Comparison of ENCODE assay signal across 20 mouse cellular contexts in genomic region chr4:141288152-141288551, GRCm38 (mm10). TPM values are rescaled to one million over a fixed set of nuclear protein-coding genes. Genes with fewer than 3 reads are reported as not detected.
DNase-seq lines count a peak whose midpoint lies in the region; ATAC-seq and TF ChIP-seq lines count a peak whose summit lies in the region.
"Had no signal": no experiment of that assay in that cellular context is flagged by ENCODE, and none has a peak within 500 bp of the region (broad histone marks: within the 10 kb centered on the region; RNA-seq: fewer than 3 reads in every experiment).

No protein-coding gene starts in this region.

- H3K4me1 ChIP-seq in hindbrain, embryonic 12.5 days, result peaks cover 46% of the 10 kb centered on the region
- 0 out of 2 replicates have a peak, but pooled peaks cover 4% of the 10 kb centered on the region for H3K4me1 ChIP-seq in hindbrain, postnatal 0 days (ENCODE audit: insufficient read depth, low read length)
- H3K4me1 ChIP-seq in midbrain, embryonic 16.5 days (ENCODE audit: control insufficient read depth, insufficient read depth, low read length), result peaks cover 17% of the 10 kb centered on the region
- H3K4me1 ChIP-seq in midbrain, embryonic 11.5 days (ENCODE audit: control insufficient read depth, insufficient read depth, low read length), result peaks cover 34% of the 10 kb centered on the region
- peaks cover 16% of the 10 kb centered on the region for H3K4me1 ChIP-seq in small intestine, adult 2 months (ENCODE audit: control insufficient read depth, insufficient read depth, insufficient read length, low read length)

- H3K27me3 ChIP-seq in hindbrain, embryonic 12.5 days, result peaks cover 84% of the 10 kb centered on the region
- H3K27me3 ChIP-seq in hindbrain, postnatal 0 days (ENCODE audit: insufficient read depth, low read length), result 0 out of 2 replicates have a peak, but pooled peaks cover 8% of the 10 kb centered on the region
- H3K27me3 ChIP-seq in midbrain, embryonic 16.5 days (ENCODE audit: control insufficient read depth, insufficient read depth, low read depth, low read length), result peaks cover 17% of the 10 kb centered on the region
- H3K27me3 ChIP-seq in midbrain, embryonic 11.5 days (ENCODE audit: control insufficient read depth, insufficient read depth, low read length), result peaks cover 42% of the 10 kb centered on the region
- H3K27me3 ChIP-seq in small intestine, adult 2 months (ENCODE audit: control insufficient read depth, insufficient read depth, low read length), result no peaks in the 10 kb centered on the region

- H3K27ac ChIP-seq in hindbrain, embryonic 12.5 days, result no peak overlapping the region
- H3K27ac ChIP-seq in hindbrain, postnatal 0 days, result no peak overlapping the region
- H3K27ac ChIP-seq in midbrain, embryonic 16.5 days (ENCODE audit: low read length), result no peak overlapping the region
- H3K27ac ChIP-seq in midbrain, embryonic 11.5 days (ENCODE audit: low read depth, low read length), result no peak overlapping the region
- peak overlapping the region; percentile 100 for H3K27ac ChIP-seq in small intestine, adult 2 months (ENCODE audit: insufficient read depth, low read depth, low read length)
- H3K27ac ChIP-seq: embryonic facial prominence, embryonic 13.5 days; forebrain, embryonic 15.5 days; heart, adult 2 months; limb, embryonic 12.5 days; liver, embryonic 12.5 days had no signal

- H3K4me2 ChIP-seq in hindbrain, embryonic 12.5 days (replicated peaks), result no peak overlapping the region
- H3K4me2 ChIP-seq in hindbrain, postnatal 0 days (ENCODE audit: low read depth, low read length), result no peak overlapping the region
- no peak overlapping the region for H3K4me2 ChIP-seq in midbrain, embryonic 16.5 days (ENCODE audit: low read length)
- no peak overlapping the region for H3K4me2 ChIP-seq in midbrain, embryonic 11.5 days
- H3K4me2 ChIP-seq: forebrain, embryonic 15.5 days had no signal

- no peak overlapping the region for H3K4me3 ChIP-seq in hindbrain, embryonic 12.5 days
- H3K4me3 ChIP-seq in hindbrain, postnatal 0 days (ENCODE audit: low read length), result no peak overlapping the region
- H3K4me3 ChIP-seq in midbrain, embryonic 16.5 days (ENCODE audit: low read depth, low read length), result no peak overlapping the region
- H3K4me3 ChIP-seq in midbrain, embryonic 11.5 days (ENCODE audit: low read depth, low read length), result no peak overlapping the region
- H3K4me3 ChIP-seq in small intestine, adult 2 months (ENCODE audit: low read depth, low read length), result no peak overlapping the region
- H3K4me3 ChIP-seq: embryonic facial prominence, embryonic 13.5 days; forebrain, embryonic 15.5 days; heart, adult 2 months; limb, embryonic 12.5 days had no signal

- H3K36me3 ChIP-seq in hindbrain, embryonic 12.5 days, result no peaks in the 10 kb centered on the region
- no peaks in the 10 kb centered on the region for H3K36me3 ChIP-seq in hindbrain, postnatal 0 days (ENCODE audit: insufficient read depth, low read length)
- H3K36me3 ChIP-seq in midbrain, embryonic 16.5 days (ENCODE audit: control insufficient read depth, insufficient read depth, low read length), result no peaks in the 10 kb centered on the region
- H3K36me3 ChIP-seq in midbrain, embryonic 11.5 days (ENCODE audit: control insufficient read depth, insufficient read depth, low read length), result no peaks in the 10 kb centered on the region
- no peaks in the 10 kb centered on the region for H3K36me3 ChIP-seq in small intestine, adult 2 months (ENCODE audit: control insufficient read depth, insufficient read depth, low read length)
- H3K36me3 ChIP-seq: embryonic facial prominence, embryonic 13.5 days; forebrain, embryonic 15.5 days; limb, embryonic 12.5 days; liver, embryonic 12.5 days had no signal

- ATAC-seq in hindbrain, embryonic 12.5 days (ENCODE audit: low FRiP score), result peak; percentile 47
- ATAC-seq in hindbrain, postnatal 0 days, result no peak
- ATAC-seq in midbrain, embryonic 16.5 days, result 0 out of 2 replicates have a peak, but pooled peaks have one; percentile 16
- no peak for ATAC-seq in midbrain, embryonic 11.5 days (ENCODE audit: low FRiP score)
- ATAC-seq: forebrain, embryonic 15.5 days had no signal

- no peak overlapping the region for H3K9ac ChIP-seq in hindbrain, embryonic 12.5 days
- no peak overlapping the region for H3K9ac ChIP-seq in hindbrain, postnatal 0 days (replicated peaks; ENCODE audit: low read length)
- H3K9ac ChIP-seq in midbrain, embryonic 16.5 days (ENCODE audit: low read depth, low read length), result no peak overlapping the region
- no peak overlapping the region for H3K9ac ChIP-seq in midbrain, embryonic 11.5 days (ENCODE audit: low read length)
- H3K9ac ChIP-seq: forebrain, embryonic 15.5 days; limb, embryonic 12.5 days; liver, embryonic 12.5 days had no signal

- TF ChIP-seq CTCF in hindbrain, postnatal 0 days (IDR thresholded peaks at IDR 0.05; ENCODE audit: low read depth), result no peak
- no peak for TF ChIP-seq CTCF in small intestine, adult 2 months (IDR thresholded peaks at IDR 0.05; ENCODE audit: extremely low read depth, insufficient read length, insufficient replicate concordance, low read depth, low read length)

- no peaks in the 10 kb centered on the region for H3K9me3 ChIP-seq in hindbrain, embryonic 12.5 days (replicated peaks)
- H3K9me3 ChIP-seq in hindbrain, postnatal 0 days (ENCODE audit: low read length), result no peaks in the 10 kb centered on the region
- no peaks in the 10 kb centered on the region for H3K9me3 ChIP-seq in midbrain, embryonic 16.5 days (replicated peaks; ENCODE audit: control insufficient read depth, low read length, poor library complexity, severe bottlenecking)
- no peaks in the 10 kb centered on the region for H3K9me3 ChIP-seq in midbrain, embryonic 11.5 days (ENCODE audit: control insufficient read depth, low read length)
- H3K9me3 ChIP-seq: embryonic facial prominence, embryonic 13.5 days; forebrain, embryonic 15.5 days; limb, embryonic 12.5 days; liver, embryonic 12.5 days had no signal

- DNase-seq in hindbrain, postnatal 0 days (ENCODE audit: low spot score), result no peak
- no peak for DNase-seq in midbrain, embryonic 11.5 days (ENCODE audit: low spot score, missing footprints)
- DNase-seq in R1 (ENCODE audit: low read depth, low spot score), result peak; percentile 69
- DNase-seq in adrenal gland, postnatal 4 days (ENCODE audit: low spot score in 2 of 2), result no peak
- DNase-seq: cerebellum, postnatal 10 days; gastrocnemius, postnatal 14 days; kidney, postnatal 4 days; lung, embryonic 14.5 days; spleen, adult 18-20 months; thymus, postnatal 36 days had no signal

- 27% methylated on average over 8 of the region's 8 CpGs for WGBS in hindbrain, embryonic 12.5 days
- 51% methylated on average over 8 of the region's 8 CpGs for WGBS in hindbrain, postnatal 0 days
- 36% methylated on average over 8 of the region's 8 CpGs for WGBS in midbrain, embryonic 16.5 days
- WGBS in midbrain, embryonic 11.5 days, result 48% methylated on average over 8 of the region's 8 CpGs
- 46% methylated on average over 8 of the region's 8 CpGs for WGBS in small intestine, adult 2 months

- TF ChIP-seq POLR2A in small intestine, adult 2 months (IDR thresholded peaks at IDR 0.05; ENCODE audit: low read depth, low read length), result no peak

RNA-seq across cellular contexts. Expression of gene Epha2, which starts 12.9 kb away (rescaled TPM):
- 2.7 and 3.2 TPM in 2 replicates for polyA plus RNA-seq in hindbrain, embryonic 12.5 days (2016; fragmentation: Nextera tagmentation; extraction: Ambion mirVana)
- 1.6 and 3.5 TPM in 2 replicates for total RNA-seq in hindbrain, postnatal 0 days (2014; rRNA removed)
- polyA plus RNA-seq in hindbrain, postnatal 0 days (2015; fragmentation: Nextera tagmentation; extraction: Ambion mirVana), result 0.44 and 0.46 TPM in 2 replicates
- 0.94 and 1.0 TPM in 2 replicates for polyA plus RNA-seq in midbrain, embryonic 16.5 days (2015; fragmentation: Nextera tagmentation; extraction: Ambion mirVana)
- 2.2 and 2.5 TPM in 2 replicates for polyA plus RNA-seq in midbrain, embryonic 11.5 days (2014; fragmentation: Nextera tagmentation; extraction: Ambion mirVana)
- 28.3 and 86.3 TPM in 2 replicates for polyA plus RNA-seq in small intestine, adult 2 months (2012; rRNA removed)
- 10 to 100 TPM; 19.0 to 21.5 TPM for total RNA-seq in adrenal gland, postnatal 4 days (2021)
- total RNA-seq: monocyte, adult 5-6 weeks had no signal

RNA-seq across cellular contexts. Expression of gene Arhgef19, which starts 48.9 kb away (rescaled TPM):
- polyA plus RNA-seq in hindbrain, embryonic 12.5 days (2016; fragmentation: Nextera tagmentation; extraction: Ambion mirVana), result 6.1 and 10.9 TPM in 2 replicates
- total RNA-seq in hindbrain, postnatal 0 days (2014; rRNA removed), result 1.2 and 2.3 TPM in 2 replicates
- polyA plus RNA-seq in hindbrain, postnatal 0 days (2015; fragmentation: Nextera tagmentation; extraction: Ambion mirVana), result 1.2 TPM in 2 replicates
- 1.1 and 1.3 TPM in 2 replicates for polyA plus RNA-seq in midbrain, embryonic 16.5 days (2015; fragmentation: Nextera tagmentation; extraction: Ambion mirVana)
- 0.47 and 0.61 TPM in 2 replicates for polyA plus RNA-seq in midbrain, embryonic 11.5 days (2014; fragmentation: Nextera tagmentation; extraction: Ambion mirVana)
- 29.3 and 48.8 TPM in 2 replicates for polyA plus RNA-seq in small intestine, adult 2 months (2012; rRNA removed)
- 10 to 100 TPM; 37.5 to 39.2 TPM for total RNA-seq in adrenal gland, postnatal 4 days (2021)
- total RNA-seq: MEL; monocyte, adult 5-6 weeks had no signal

Comparison
In these comparisons a context has a peak if more than half of its experiments do, and no peak if none do; other contexts are left out.
1. ATAC-seq: peak in hindbrain, embryonic 12.5 days (single experiment) and midbrain, embryonic 16.5 days (single experiment); none in hindbrain, postnatal 0 days (single experiment) and midbrain, embryonic 11.5 days (single experiment).